Mouse (Mus musculus) kidney, embryonic 16.5 days (tissue): ENCODE measurements around the gene Gli3. TPM values are rescaled to one million over a fixed set of nuclear protein-coding genes. Genes with fewer than 3 reads are reported as not detected.

Experiments used
- ATAC-seq: fragments of 200-750 bp; cut with Nextera tagmentation; 2 replicates; pipeline ENCODE4 v1.8.0; 2017; ENCODE audit warnings: moderate TSS enrichment; ENCODE audit not compliant: low FRiP score, low TSS enrichment
- H3K27ac ChIP-seq: fragments of 300-500 bp; sonication (generic); 2 replicates; pipeline ENCODE4 v1.5.1; 2014; ENCODE audit warnings: low read length
- H3K27me3 ChIP-seq: fragments of 300-500 bp; sonication (generic); 2 replicates; pipeline ENCODE4 v1.6.1; 2014; ENCODE audit warnings: low read length, control low read depth, mixed read lengths; ENCODE audit not compliant: insufficient read depth
- H3K36me3 ChIP-seq: fragments of 300-500 bp; sonication (generic); 2 replicates; pipeline ENCODE4 v1.6.1; 2014; ENCODE audit warnings: low read length, control low read depth, mixed read lengths; ENCODE audit not compliant: insufficient read depth
- H3K4me1 ChIP-seq: fragments of 300-500 bp; sonication (generic); 2 replicates; pipeline ENCODE4 v1.6.1; 2014; ENCODE audit warnings: low read length, control low read depth, mixed read lengths; ENCODE audit not compliant: insufficient read depth
- H3K4me2 ChIP-seq: fragments of 300-500 bp; sonication (generic); replicated peaks from 2 replicates; pipeline ENCODE4 v1.6.1; 2014; ENCODE audit warnings: low read depth, low read length
- H3K4me3 ChIP-seq: fragments of 300-500 bp; sonication (generic); 2 replicates; pipeline ENCODE4 v1.5.1; 2014; ENCODE audit warnings: mild to moderate bottlenecking, low read length
- H3K9ac ChIP-seq: fragments of 300-500 bp; sonication (generic); replicated peaks from 2 replicates; pipeline ENCODE4 v1.6.1; 2014; ENCODE audit warnings: low read length
- H3K9me3 ChIP-seq: fragments of 300-500 bp; sonication (generic); 2 replicates; pipeline ENCODE4 v1.6.1; 2016; ENCODE audit warnings: low read length, control low read depth
- WGBS: fragments of 180-500 bp; shearing (Covaris S2); extraction: QIAGEN DNeasy Blood & Tissue Kit; methylation state at CpG from one replicate; pipeline ENCODE4 v1.1.7; 2014; 5-methylcytosine and 5-hydroxymethylcytosine counted together
- polyA plus RNA-seq: library from polyadenylated mRNA; unstranded; fragments of >200 nt; fragmentation: Nextera tagmentation; extraction: Ambion mirVana; gene quantifications from 2 replicates; pipeline ENCODE4 v1.2.1, GENCODE M21; 2015

Gene Gli3
- polyA plus RNA-seq: 11.6 and 12.5 TPM in 2 replicates

DNA sequence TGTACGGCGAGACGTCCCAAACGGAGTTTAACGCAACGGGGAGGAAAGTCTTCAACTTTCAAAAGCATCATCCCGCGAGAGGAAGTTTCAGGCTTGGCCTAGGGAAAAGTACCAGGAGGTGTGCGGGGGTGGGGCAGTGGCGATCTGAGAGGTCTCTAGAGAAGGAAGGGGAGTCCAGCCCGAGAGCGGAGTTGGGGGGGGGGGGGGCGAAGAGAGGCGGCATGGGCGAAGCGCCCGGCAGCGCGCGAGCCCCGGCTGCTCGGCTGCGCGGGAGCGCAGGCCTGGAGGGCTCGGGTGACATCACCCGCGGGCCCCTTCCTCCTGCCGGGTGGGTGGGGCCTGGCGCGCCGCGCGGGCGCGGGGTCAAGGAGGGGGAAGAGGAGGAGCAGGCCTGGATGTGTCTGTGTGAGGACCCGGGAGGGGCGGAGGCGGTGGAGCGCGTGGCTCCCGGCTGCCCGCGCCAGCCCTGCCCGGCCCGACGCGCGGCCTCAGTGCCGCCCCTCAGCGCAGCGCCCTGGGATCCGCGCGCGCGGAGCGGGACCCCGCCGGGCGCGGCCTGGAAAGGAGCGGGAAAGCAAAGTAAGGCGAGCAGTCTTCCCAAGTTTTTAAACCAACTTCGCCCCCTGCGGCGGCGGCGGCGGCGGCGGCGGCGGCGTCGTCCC, at the start of gene Gli3:
Gene Gli3 (plus strand): TSS at position 406 of the 662 bp plus-strand sequence.
- Histone ChIP-seq H3K9ac (peak within 1 kb of the TSS; percentile 91), H3K27ac (peak within 1 kb of the TSS; percentile 97), H3K36me3 (no peaks in the 10 kb centered on the region), H3K4me1 (peaks cover 29% of the 10 kb centered on the region; the same call in 1 of the 2 replicates), H3K9me3 (no peaks in the 10 kb centered on the region), H3K27me3 (no peaks in the 10 kb centered on the region), H3K4me3 (peak within 1 kb of the TSS; percentile 71), H3K4me2 (peak within 1 kb of the TSS; percentile 80)
- under 1% methylated on average over 51 of the region's 76 CpGs for whole genome bisulfite sequencing
- peak; percentile 95 for ATAC-seq

DNA sequence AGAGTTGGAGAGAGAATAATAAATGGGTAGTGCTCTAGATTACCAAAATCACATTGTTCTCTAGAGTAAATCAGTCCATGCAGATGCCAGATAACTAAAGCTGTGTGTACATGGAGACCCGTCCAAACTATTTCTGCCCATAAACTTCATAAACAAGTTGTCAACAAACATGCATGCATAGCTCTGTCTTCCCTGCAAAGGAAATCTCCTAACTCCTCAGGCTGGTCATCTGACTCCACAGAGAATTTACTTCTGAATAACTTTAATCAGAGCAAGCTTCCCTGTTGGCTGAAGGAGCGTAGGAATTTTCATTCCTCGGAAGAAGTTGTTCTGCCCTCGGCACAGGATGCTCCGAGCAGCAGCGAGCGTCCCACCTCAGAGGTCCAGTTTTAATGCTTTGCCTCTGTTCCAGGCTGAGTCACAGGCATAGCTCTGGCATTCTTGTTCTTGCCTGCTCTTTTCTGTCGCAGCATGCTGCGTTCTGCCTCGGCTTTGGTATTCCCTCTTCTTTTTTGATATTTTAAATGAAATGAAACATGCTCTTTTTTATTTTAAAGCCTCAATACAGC, 41.8 kb upstream of the Gli3 start:
- no peaks in the 10 kb centered on the region for H3K27me3 ChIP-seq
- WGBS: 51% methylated on average over 10 of the region's 10 CpGs
- no peaks in the 10 kb centered on the region for H3K36me3 ChIP-seq
- H3K9ac ChIP-seq: no peak overlapping the region
- no peak for ATAC-seq
- H3K4me3 ChIP-seq: no peak overlapping the region
- H3K4me2 ChIP-seq: 0 out of 2 replicates have a peak overlapping the region, but pooled peaks have one; percentile 7
- no peaks in the 10 kb centered on the region for H3K9me3 ChIP-seq
- H3K27ac ChIP-seq: no peak overlapping the region
- H3K4me1 ChIP-seq: 0 out of 2 replicates have a peak, but pooled peaks cover under 1% of the 10 kb centered on the region

GRCm38 (mm10) chr13:15442002-15442401, 21.0 kb upstream of the Gli3 start:
- Histone ChIP-seq H3K27me3 (no peaks in the 10 kb centered on the region), H3K9ac (no peak overlapping the region), H3K36me3 (no peaks in the 10 kb centered on the region), H3K4me2 (no peak overlapping the region), H3K4me3 (no peak overlapping the region), H3K27ac (no peak overlapping the region), H3K9me3 (no peaks in the 10 kb centered on the region), H3K4me1 (no peaks in the 10 kb centered on the region)
- WGBS: 84% methylated on average over 4 of the region's 4 CpGs
- ATAC-seq: no peak

GRCm38 (mm10) chr13:15444312-15444711, 18.7 kb upstream of the Gli3 start:
- H3K27me3 ChIP-seq: no peaks in the 10 kb centered on the region
- ATAC-seq: 0 out of 2 replicates have a peak, but pooled peaks have one; percentile 46
- WGBS: 38% methylated on average over 4 of the region's 4 CpGs

DNA sequence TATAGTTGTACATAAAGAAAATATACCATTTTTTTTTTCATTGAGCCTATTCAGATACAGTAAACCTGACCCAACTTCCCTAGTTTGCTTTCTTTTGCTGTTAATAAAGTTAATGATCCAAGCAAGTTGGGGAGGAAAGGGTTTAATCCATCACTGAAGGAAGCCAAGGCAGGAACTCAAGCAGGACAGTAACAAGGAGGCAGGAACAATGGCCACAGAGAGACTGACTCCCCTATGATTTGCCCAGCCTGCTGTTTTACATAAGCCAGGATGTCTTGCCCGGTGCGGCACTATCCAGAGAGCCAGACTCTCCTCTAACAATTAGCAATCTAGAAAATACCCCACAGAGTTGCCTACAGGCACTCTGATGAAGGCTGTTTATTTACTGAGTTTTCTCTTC, 17.4 kb upstream of the Gli3 start:
- Histone ChIP-seq H3K4me1 (no peaks in the 10 kb centered on the region), H3K36me3 (no peaks in the 10 kb centered on the region), H3K9me3 (no peaks in the 10 kb centered on the region), H3K27ac (no peak overlapping the region), H3K27me3 (no peaks in the 10 kb centered on the region), H3K4me2 (no peak overlapping the region), H3K4me3 (no peak overlapping the region), H3K9ac (no peak overlapping the region)
- WGBS: 49% methylated on average over 2 of the region's 2 CpGs
- peak; percentile 73; the same call in 1 of the 2 replicates for ATAC-seq

More at GRCm38 (mm10) chr13:15444312-15444711, 18.7 kb upstream of the Gli3 start:
- no peak overlapping the region for H3K4me2 ChIP-seq
- no peak overlapping the region for H3K27ac ChIP-seq
- no peaks in the 10 kb centered on the region for H3K4me1 ChIP-seq
- no peak overlapping the region for H3K9ac ChIP-seq
- H3K36me3 ChIP-seq: no peaks in the 10 kb centered on the region
- no peak overlapping the region for H3K4me3 ChIP-seq
- no peaks in the 10 kb centered on the region for H3K9me3 ChIP-seq

DNA sequence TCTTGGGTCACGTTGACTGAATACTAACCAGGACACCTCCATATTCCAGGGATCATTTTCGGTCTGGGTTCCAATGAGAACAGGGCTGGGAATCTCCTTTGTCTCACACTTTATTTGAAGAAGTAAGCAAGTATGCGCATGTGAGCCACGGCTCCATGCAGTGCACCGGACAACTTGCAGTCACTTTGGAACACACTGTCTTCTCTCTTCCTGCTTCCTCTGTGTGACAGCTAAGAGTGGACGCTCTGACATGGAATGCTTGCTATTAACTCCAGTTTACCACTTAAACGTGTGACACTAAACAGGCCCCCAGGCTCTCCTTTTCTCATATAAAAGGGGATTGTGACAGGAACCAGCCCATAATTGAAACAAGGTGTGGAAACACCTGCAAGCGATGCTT, 17.0 kb upstream of the Gli3 start:
- WGBS: 82% methylated on average over 8 of the region's 8 CpGs
- ATAC-seq: no peak
- no peak overlapping the region for H3K4me2 ChIP-seq

GRCm38 (mm10) chr13:15446782-15447564, 16.1 kb upstream of the Gli3 start:
- Histone ChIP-seq H3K27ac (no peak overlapping the region), H3K9ac (no peak overlapping the region), H3K27me3 (no peaks in the 10 kb centered on the region), H3K4me3 (no peak overlapping the region), H3K36me3 (no peaks in the 10 kb centered on the region), H3K4me1 (no peaks in the 10 kb centered on the region), H3K4me2 (no peak overlapping the region), H3K9me3 (no peaks in the 10 kb centered on the region)
- WGBS: 80% methylated on average over 7 of the region's 7 CpGs
- ATAC-seq: no peak

More for the DNA sequence above, 17.0 kb upstream of the Gli3 start:
- H3K27ac ChIP-seq: no peak overlapping the region
- no peaks in the 10 kb centered on the region for H3K9me3 ChIP-seq
- no peak overlapping the region for H3K9ac ChIP-seq
- H3K4me3 ChIP-seq: no peak overlapping the region
- H3K36me3 ChIP-seq: no peaks in the 10 kb centered on the region
- H3K4me1 ChIP-seq: no peaks in the 10 kb centered on the region
- no peaks in the 10 kb centered on the region for H3K27me3 ChIP-seq

DNA sequence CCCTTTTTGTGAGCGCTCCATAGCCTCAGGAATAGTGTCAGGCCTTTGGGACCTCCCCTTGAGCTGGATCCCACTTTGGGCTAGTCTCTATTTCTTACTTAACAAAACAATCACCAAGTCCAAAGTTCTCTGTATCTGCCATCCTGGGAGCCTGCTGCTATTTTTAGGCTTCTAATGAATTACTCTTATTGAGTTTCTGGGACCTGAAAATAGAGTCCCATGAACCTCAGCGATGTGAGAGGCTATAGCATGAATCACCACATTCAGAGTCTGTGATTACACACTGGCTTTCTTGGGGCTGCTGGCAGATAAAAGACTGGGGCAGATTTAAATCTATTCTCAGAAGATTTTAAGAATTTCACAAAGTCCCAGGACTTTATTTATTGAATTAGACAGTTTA, 12.1 kb upstream of the Gli3 start:
- WGBS: 56% methylated on average over 2 of the region's 2 CpGs
- Histone ChIP-seq H3K4me1 (no peaks in the 10 kb centered on the region), H3K27ac (no peak overlapping the region), H3K27me3 (no peaks in the 10 kb centered on the region), H3K36me3 (no peaks in the 10 kb centered on the region), H3K9ac (no peak overlapping the region), H3K4me3 (no peak overlapping the region), H3K9me3 (no peaks in the 10 kb centered on the region), H3K4me2 (no peak overlapping the region)
- ATAC-seq: no peak

DNA sequence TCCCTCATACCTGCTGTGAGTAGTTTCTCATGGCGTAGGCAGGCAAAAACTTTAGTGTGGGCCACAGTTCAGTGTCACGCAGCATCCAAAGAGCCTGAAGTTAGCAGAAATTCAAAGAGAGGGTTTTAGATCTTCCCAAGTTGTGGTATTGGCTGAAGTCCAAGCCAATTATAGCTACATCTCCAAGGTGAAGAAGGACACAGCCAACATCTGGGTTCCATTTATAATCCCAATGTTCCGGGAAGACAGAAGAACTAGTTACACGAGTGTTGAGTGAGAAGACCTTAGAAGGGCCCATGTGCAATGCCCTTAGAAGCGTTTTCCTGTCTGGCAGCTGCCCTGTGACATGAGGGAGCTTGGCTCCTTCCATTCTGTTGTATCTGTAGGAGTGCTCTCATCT, 5.2 kb upstream of the Gli3 start:
- no peak overlapping the region for H3K4me3 ChIP-seq
- no peaks in the 10 kb centered on the region for H3K36me3 ChIP-seq
- ATAC-seq: no peak
- no peaks in the 10 kb centered on the region for H3K9me3 ChIP-seq
- no peak overlapping the region for H3K27ac ChIP-seq
- WGBS: 70% methylated on average over 5 of the region's 5 CpGs
- no peaks in the 10 kb centered on the region for H3K27me3 ChIP-seq
- no peak overlapping the region for H3K9ac ChIP-seq
- 0 out of 2 replicates have a peak, but pooled peaks cover 8% of the 10 kb centered on the region for H3K4me1 ChIP-seq
- H3K4me2 ChIP-seq: no peak overlapping the region
